Mouse (Mus musculus) limb, embryonic 12.5 days (tissue): ENCODE results near the gene Ola1. TPM values are rescaled to one million over a fixed set of nuclear protein-coding genes. Genes with fewer than 3 reads are reported as not detected.

Experiments
- ATAC-seq: fragments of 200-750 bp; cut with Nextera tagmentation; 2 replicates; pipeline ENCODE4 v1.8.0; 2017; ENCODE audit warnings: low read depth, moderate TSS enrichment; ENCODE audit not compliant: insufficient number of reproducible peaks, insufficient read depth, low FRiP score, low TSS enrichment
- H3K27ac ChIP-seq: fragments of 300-500 bp; sonication (generic); 2 replicates; pipeline ENCODE4 v1.5.1; 2016; ENCODE audit warnings: mild to moderate bottlenecking, moderate library complexity
- H3K27me3 ChIP-seq: fragments of 300-500 bp; sonication (generic); 2 replicates; pipeline ENCODE4 v1.6.1; 2016; ENCODE audit warnings: mild to moderate bottlenecking, moderate library complexity
- H3K36me3 ChIP-seq: fragments of 300-500 bp; sonication (generic); 2 replicates; pipeline ENCODE4 v1.6.1; 2016; ENCODE audit warnings: mild to moderate bottlenecking, moderate library complexity
- H3K4me1 ChIP-seq: fragments of 300-500 bp; sonication (generic); replicated peaks from 2 replicates; pipeline ENCODE4 v1.6.1; 2016
- H3K4me2 ChIP-seq: fragments of 300-500 bp; sonication (generic); 2 replicates; pipeline ENCODE4 v1.6.1; 2016; ENCODE audit warnings: mild to moderate bottlenecking, moderate library complexity
- H3K4me3 ChIP-seq: fragments of 300-500 bp; sonication (generic); replicated peaks from 2 replicates; pipeline ENCODE4 v1.5.1; 2016; ENCODE audit warnings: mild to moderate bottlenecking
- H3K9ac ChIP-seq: fragments of 300-500 bp; sonication (generic); replicated peaks from 2 replicates; pipeline ENCODE4 v1.6.1; 2016; ENCODE audit warnings: mild to moderate bottlenecking, moderate library complexity
- H3K9me3 ChIP-seq: fragments of 300-500 bp; sonication (generic); 2 replicates; pipeline ENCODE4 v1.6.1; 2016; ENCODE audit warnings: mild to moderate bottlenecking, moderate library complexity
- WGBS: fragments of 180-500 bp; shearing (Covaris S2); methylation state at CpG from one replicate; pipeline ENCODE4 v1.1.7; 2016; 5-methylcytosine and 5-hydroxymethylcytosine counted together
- polyA plus RNA-seq: library from polyadenylated mRNA; unstranded; fragments of >200 nt; fragmentation: Nextera tagmentation; extraction: Ambion mirVana; gene quantifications from 2 replicates; pipeline ENCODE4 v1.2.1, GENCODE M21; 2016

Gene Ola1
- 120 and 121 TPM in 2 replicates for polyA plus RNA-seq

DNA sequence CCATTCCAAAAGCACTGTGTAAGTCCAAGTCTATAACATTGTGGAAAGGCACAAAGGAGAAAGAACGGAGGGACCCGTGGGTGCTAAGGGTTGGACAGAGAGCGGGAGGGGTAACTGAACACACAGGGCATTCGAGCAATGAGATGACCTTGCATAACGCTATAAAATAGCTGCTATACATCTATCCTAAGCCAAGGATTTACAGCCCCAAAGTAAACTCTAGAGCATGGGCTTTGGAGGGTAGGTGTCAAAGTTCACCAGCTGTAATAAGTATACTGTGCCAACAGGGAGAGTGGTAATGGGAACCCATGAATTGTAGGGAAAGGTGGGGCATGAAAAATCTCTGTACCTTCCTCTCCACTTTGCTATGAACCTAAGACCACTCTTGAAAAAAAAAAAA lies at the start of gene Ola1:
Gene Ola1, minus strand, starts transcription at position 12 of the 400 bp plus-strand sequence.
- no peak for ATAC-seq
- no peak within 1 kb of the TSS for H3K4me2 ChIP-seq
- H3K27ac ChIP-seq: no peak within 1 kb of the TSS
- H3K4me3 ChIP-seq: no peak within 1 kb of the TSS
- H3K4me1 ChIP-seq: no peaks in the 10 kb centered on the region
- WGBS: 88% methylated on average over 5 of the region's 5 CpGs
- no peak within 1 kb of the TSS for H3K9ac ChIP-seq
- H3K27me3 ChIP-seq: no peaks in the 10 kb centered on the region
- H3K9me3 ChIP-seq: no peaks in the 10 kb centered on the region
- no peaks in the 10 kb centered on the region for H3K36me3 ChIP-seq

DNA sequence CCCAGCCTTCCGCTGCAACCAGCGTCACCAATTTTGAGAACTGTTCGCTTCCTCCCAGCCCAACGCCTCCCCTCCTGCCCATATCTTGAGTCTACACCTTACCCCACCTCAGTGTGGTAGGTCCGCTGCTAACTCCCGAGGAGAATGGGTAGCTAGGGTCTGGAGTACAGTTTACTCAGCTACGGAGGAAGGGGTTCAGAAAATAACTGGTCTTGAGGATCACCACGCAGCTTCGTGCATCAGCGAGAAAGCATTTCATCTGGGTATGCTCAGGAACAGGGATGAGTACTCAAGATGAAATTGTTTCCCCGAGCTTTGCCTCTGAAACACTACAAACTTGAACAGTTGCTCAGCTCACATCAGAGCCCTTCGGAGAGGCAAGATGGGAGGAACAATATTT lies 49.6 kb upstream of the Ola1 start:
- H3K36me3 ChIP-seq: no peaks in the 10 kb centered on the region
- peaks cover 93% of the 10 kb centered on the region for H3K27me3 ChIP-seq
- no peak overlapping the region for H3K4me2 ChIP-seq
- no peaks in the 10 kb centered on the region for H3K9me3 ChIP-seq
- WGBS: 1% methylated on average over 12 of the region's 12 CpGs
- H3K4me3 ChIP-seq: no peak overlapping the region
- ATAC-seq: no peak
- 0 out of 2 replicates have a peak overlapping the region, but pooled peaks have one; percentile 0 for H3K9ac ChIP-seq
- no peak overlapping the region for H3K27ac ChIP-seq
- peaks cover 69% of the 10 kb centered on the region for H3K4me1 ChIP-seq

DNA sequence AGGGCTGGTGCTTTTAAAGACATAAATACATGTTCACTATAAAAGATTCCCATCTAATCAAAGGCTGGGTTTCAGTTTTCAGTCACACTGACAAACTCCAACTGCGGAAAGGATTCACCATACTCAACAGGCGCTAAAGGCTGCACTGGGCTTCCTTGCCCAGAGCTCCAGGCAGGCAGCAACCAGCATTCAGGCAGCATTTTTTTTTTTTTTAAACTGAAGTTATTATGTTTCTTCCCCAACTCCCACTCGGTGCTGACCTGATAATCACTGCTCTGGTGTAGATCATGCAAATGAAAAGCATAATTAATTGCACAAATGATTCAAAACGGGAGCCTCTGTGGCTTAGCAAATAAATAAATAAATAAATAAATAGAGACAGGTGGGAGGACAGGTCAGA lies 49.1 kb upstream of the Ola1 start:
- Histone ChIP-seq H3K4me2 (no peak overlapping the region), H3K27me3 (peaks cover 92% of the 10 kb centered on the region), H3K4me3 (no peak overlapping the region), H3K4me1 (peaks cover 69% of the 10 kb centered on the region), H3K9ac (no peak overlapping the region), H3K9me3 (no peaks in the 10 kb centered on the region), H3K27ac (no peak overlapping the region), H3K36me3 (no peaks in the 10 kb centered on the region)
- WGBS: 1% methylated on average over 4 of the region's 4 CpGs
- no peak for ATAC-seq

DNA sequence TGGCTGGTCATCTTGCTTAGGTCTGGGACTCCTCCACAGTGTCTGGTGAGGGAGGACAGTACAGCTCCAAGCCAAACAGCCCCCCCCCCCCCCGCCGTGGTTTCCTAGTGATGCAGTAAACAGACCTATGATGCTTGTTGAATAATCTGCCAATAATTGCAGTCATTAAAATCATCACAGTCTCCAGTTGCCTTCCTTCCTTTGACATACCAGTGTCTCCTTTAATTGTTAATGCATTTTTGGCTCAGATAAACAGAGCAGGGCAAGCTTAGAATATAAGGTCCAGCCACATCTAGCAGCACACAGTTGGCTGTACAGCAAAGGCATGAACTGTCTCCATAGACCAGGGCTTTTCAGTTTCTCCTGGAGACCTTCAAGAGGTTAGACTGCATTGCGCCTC lies 48.5 kb upstream of the Ola1 start:
- Histone ChIP-seq H3K27me3 (peaks cover 92% of the 10 kb centered on the region), H3K9me3 (no peaks in the 10 kb centered on the region), H3K4me2 (no peak overlapping the region), H3K9ac (no peak overlapping the region), H3K27ac (no peak overlapping the region), H3K36me3 (no peaks in the 10 kb centered on the region), H3K4me3 (no peak overlapping the region), H3K4me1 (peaks cover 66% of the 10 kb centered on the region)
- no peak for ATAC-seq
- WGBS: 16% methylated on average over 3 of the region's 3 CpGs

DNA sequence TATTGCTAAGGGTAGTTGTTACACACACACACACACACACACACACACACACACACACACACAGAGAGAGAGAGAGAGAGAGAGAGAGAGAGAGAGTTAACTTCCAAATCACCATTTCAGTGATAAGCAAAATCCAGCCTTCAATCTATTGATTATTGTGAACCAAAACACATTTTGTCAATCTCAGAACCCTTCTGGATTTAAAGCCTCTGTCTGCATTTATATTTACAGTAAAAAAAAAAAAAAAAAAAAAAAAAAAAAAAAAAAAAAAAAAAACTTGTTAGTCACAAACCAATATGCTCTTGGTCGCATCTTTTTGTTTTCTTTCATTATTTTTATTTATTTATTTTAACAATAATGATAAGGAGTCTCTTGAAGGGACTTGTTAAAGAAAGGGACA lies 47.9 kb upstream of the Ola1 start:
- ATAC-seq: no peak
- no peaks in the 10 kb centered on the region for H3K36me3 ChIP-seq
- H3K4me2 ChIP-seq: no peak overlapping the region
- no peak overlapping the region for H3K9ac ChIP-seq
- no peak overlapping the region for H3K4me3 ChIP-seq
- WGBS: 28% methylated on average over 1 of the region's 1 CpGs
- peaks cover 60% of the 10 kb centered on the region for H3K4me1 ChIP-seq
- no peak overlapping the region for H3K27ac ChIP-seq
- H3K9me3 ChIP-seq: no peaks in the 10 kb centered on the region; the same call in 1 of the 2 replicates
- peaks cover 92% of the 10 kb centered on the region for H3K27me3 ChIP-seq

DNA sequence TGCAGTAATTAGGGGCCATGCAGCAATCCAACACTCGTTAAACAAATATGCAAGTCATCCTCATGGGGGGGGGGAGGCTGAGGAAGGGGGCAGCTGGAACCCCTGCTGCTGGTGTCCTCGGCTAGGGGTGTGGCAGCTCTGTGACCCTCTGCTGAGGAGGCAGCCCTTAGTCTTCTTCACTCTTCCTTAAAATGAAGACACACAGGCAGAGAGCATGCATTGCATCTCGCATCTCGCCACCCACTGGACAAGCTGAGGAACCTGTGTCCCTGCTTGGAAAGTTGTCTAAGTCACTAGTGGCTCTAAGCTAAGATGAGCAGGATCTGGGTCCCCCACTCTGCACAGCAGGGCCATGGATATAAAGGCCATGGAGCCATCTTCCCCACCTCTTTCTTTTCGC lies 47.3 kb upstream of the Ola1 start:
- Histone ChIP-seq H3K4me2 (no peak overlapping the region), H3K27ac (no peak overlapping the region), H3K27me3 (peaks cover 86% of the 10 kb centered on the region), H3K4me3 (no peak overlapping the region), H3K36me3 (no peaks in the 10 kb centered on the region), H3K4me1 (peaks cover 54% of the 10 kb centered on the region), H3K9me3 (peaks cover 2% of the 10 kb centered on the region; the same call in 1 of the 2 replicates), H3K9ac (no peak overlapping the region)
- no peak for ATAC-seq
- 3% methylated on average over 5 of the region's 5 CpGs for WGBS

DNA sequence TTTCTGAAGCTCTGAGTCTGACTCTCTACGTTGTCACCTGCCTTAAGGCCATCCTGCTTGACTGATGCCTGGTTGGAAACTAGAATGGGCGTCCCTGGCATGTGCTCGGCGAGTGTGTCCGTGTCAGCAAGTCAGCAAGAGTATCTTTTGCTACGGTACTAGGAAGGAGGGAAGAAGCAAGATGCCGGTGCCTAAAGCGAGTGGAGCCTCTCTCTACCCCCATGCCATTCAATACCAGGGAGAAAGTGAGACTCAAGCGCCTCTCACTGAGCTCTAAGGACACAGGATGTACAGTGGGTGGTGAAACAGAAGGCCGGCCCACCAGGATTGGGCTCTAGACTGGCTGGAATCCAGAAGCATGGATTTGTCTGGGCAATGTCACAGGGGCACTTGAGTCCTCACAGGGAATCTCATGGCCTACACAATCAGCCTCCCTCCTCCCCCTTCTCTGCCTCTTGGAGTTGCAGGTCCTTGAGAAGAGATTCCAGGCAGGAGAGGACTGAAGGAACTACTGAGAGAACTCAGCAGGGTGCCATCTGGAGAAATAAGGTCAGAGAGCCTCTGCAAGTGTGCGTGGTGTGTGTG lies 46.0 kb upstream of the Ola1 start:
- no peak overlapping the region for H3K9ac ChIP-seq
- whole genome bisulfite sequencing: 7% methylated on average over 11 of the region's 11 CpGs

DNA sequence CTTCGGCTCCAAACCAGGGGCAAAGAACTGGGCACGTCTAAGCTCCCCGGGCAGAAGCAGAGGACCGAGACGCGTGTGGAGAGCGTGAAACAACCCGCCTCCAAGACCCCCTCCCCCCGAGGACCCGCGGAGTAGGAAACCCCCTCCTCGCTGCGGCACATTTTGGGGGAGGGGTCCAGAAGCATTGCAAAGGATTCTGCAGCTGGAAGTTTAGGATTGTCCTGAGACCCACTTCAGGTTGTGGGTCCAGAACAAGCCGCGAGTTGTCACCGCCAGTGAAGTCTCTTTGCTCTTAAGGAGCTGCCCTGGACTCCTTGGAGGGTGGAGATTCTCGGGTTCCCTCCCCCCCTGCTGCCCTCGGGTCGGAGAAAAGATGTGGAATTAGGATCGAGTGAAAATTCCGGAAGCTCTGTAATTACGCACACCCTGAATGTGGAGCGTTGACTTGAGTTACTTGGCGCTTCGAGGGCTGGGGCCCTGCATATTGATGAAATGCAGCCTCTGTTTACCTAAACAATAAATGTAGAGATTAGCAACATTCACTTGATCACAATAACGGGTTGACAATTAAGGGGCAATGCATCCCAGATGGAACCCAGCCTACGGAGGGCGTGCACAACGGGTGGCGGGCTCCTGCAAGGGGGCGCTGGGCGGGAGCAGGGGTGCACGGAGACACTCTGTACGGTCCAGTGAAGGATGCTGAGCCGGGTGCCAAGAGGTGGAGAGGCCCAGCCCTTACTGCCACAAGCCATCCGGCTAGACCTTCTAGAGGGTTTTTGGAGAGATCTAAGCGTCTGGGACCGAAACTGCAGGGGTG lies 45.3 kb upstream of the Ola1 start:
- no peak overlapping the region for H3K27ac ChIP-seq
- H3K4me1 ChIP-seq: peaks cover 38% of the 10 kb centered on the region
- peak overlapping the region; percentile 84 for H3K4me2 ChIP-seq
- H3K4me3 ChIP-seq: peak overlapping the region; percentile 52
- peak overlapping the region; percentile 53 for H3K9ac ChIP-seq
- WGBS: 1% methylated on average over 38 of the region's 38 CpGs
- ATAC-seq: peak; percentile 53
- peaks cover 4% of the 10 kb centered on the region; the same call in 1 of the 2 replicates for H3K9me3 ChIP-seq
- H3K27me3 ChIP-seq: peaks cover 66% of the 10 kb centered on the region
- H3K36me3 ChIP-seq: no peaks in the 10 kb centered on the region

More for the DNA sequence above, 46.0 kb upstream of the Ola1 start:
- Histone ChIP-seq H3K4me2 (peak overlapping the region; percentile 84), H3K4me3 (peak overlapping the region; percentile 52), H3K27ac (no peak overlapping the region), H3K4me1 (peaks cover 42% of the 10 kb centered on the region), H3K27me3 (peaks cover 73% of the 10 kb centered on the region), H3K36me3 (no peaks in the 10 kb centered on the region), H3K9me3 (peaks cover 4% of the 10 kb centered on the region; the same call in 1 of the 2 replicates)
- no peak for ATAC-seq

DNA sequence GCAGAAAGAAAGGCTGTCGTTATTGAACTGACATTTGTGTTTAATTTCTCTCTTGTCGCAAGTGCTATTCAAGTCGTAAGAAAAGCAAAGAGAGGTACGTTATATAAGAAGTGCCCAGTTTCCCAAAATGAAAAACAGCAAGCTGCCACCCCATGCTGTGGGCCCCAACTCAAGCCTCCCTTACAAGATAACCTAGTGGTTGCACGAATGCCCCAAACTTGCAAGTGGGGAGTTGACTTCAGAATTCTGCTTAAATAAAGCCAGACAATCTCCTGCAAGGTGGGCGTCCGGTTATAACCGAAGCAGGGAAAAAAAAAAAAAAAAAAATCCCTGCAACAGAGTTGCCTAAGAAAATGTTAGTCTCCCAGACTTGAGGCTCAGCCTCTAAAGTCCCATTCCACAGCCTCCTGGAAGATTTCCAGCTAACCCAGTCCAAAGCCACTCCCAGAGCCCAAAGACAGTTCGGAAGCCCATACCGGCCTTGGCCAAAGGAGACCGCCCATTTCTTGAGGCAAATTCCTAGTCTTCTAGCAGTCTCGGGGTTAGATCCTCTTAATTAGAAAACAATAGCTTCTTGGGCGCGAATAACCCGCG lies 44.5 kb upstream of the Ola1 start:
- WGBS: 3% methylated on average over 16 of the region's 16 CpGs
- H3K9ac ChIP-seq: peak overlapping the region; percentile 53
- peaks cover 4% of the 10 kb centered on the region; the same call in 1 of the 2 replicates for H3K9me3 ChIP-seq
- H3K4me1 ChIP-seq: peaks cover 37% of the 10 kb centered on the region
- H3K4me3 ChIP-seq: peak overlapping the region; percentile 52
- peak overlapping the region; percentile 84 for H3K4me2 ChIP-seq
- no peaks in the 10 kb centered on the region for H3K36me3 ChIP-seq
- peaks cover 59% of the 10 kb centered on the region for H3K27me3 ChIP-seq
- no peak for ATAC-seq
- H3K27ac ChIP-seq: no peak overlapping the region

DNA sequence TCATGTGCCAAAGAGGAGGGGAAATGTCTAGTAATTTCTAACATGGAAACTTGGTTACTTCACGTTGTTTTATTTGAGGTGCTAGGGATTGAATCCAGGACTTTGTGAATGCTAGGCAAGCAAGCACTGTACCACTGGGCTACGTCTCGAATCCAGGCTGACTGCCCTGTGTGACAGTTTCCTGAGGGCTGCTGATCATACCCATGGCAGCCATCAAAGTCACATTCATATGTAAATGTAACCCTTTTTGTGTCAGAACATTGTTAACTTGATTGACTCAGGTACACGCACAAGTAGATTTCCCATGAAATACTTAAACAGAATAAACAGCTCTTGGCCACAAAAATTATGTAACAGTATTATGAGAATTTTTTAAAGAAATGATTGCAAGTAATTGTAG lies 30.0 kb upstream of the Ola1 start:
- Histone ChIP-seq H3K4me1 (peaks cover 8% of the 10 kb centered on the region), H3K4me3 (no peak overlapping the region), H3K9me3 (0 out of 2 replicates have a peak, but pooled peaks cover 2% of the 10 kb centered on the region), H3K27ac (no peak overlapping the region), H3K27me3 (no peaks in the 10 kb centered on the region), H3K9ac (no peak overlapping the region), H3K4me2 (no peak overlapping the region), H3K36me3 (no peaks in the 10 kb centered on the region)
- ATAC-seq: no peak
- WGBS: 55% methylated on average over 4 of the region's 4 CpGs

DNA sequence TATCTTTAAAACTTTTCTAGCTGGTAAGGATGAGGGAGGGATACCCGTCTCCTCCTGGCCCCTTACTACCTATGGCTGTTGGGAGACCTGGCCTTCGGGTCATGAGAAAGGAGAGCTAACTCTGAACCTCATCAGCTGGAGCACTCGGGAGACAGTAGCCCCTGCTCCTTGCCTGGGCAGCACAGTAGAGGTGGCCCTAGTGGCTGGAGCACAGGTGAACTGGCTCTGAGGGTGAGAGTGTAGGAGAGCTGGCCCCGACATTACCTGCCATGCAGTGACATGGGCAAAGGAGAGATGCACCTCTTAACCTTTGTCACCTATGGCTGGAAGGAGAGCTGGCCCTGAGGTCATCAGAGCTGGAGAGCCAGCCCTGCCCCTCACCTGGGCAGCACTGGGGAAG lies 22.6 kb upstream of the Ola1 start:
- Histone ChIP-seq H3K4me2 (no peak overlapping the region), H3K27me3 (no peaks in the 10 kb centered on the region), H3K36me3 (no peaks in the 10 kb centered on the region), H3K27ac (no peak overlapping the region), H3K9ac (no peak overlapping the region), H3K9me3 (no peaks in the 10 kb centered on the region), H3K4me3 (no peak overlapping the region), H3K4me1 (peaks cover 13% of the 10 kb centered on the region)
- ATAC-seq: no peak
- WGBS: 80% methylated on average over 4 of the region's 4 CpGs
